Mouse (Mus musculus): ENCODE measurements at regions not wholly inside any gene's neighbourhood (a gene's known extent, or its start where the extent isn't known, plus 50 kb on each side); places are given as distances from the start of the nearest gene placed in this dataset.

GRCm38 (mm10) chr10:95755429-95755828 is 82.2 kb upstream of the Anapc15-ps start:
- TF ChIP-seq CTCF (IDR thresholded peaks at IDR 0.05; ENCODE audit: insufficient read depth, low read depth, low read length) (no peak), POLR2A (IDR thresholded peaks at IDR 0.05; ENCODE audit: insufficient read depth, low read depth, low read length) (no peak)
